Mouse (Mus musculus) heart, embryonic 12.5 days (tissue): ENCODE measurements around the gene Sh2b2. TPM values are rescaled to one million over a fixed set of nuclear protein-coding genes. Genes with fewer than 3 reads are reported as not detected.
A peak's percentile ranks its signal among the peaks of the same experiment; 100 is the strongest.

Experiments
- ATAC-seq: fragments of 200-750 bp; cut with Nextera tagmentation; 2 replicates; pipeline ENCODE4 v1.8.0; 2017; ENCODE audit warnings: moderate TSS enrichment, moderate library complexity; ENCODE audit not compliant: insufficient number of reproducible peaks, low FRiP score
- H3K27ac ChIP-seq: fragments of 300-500 bp; sonication (generic); 2 replicates; pipeline ENCODE4 v1.5.1; 2016; ENCODE audit warnings: mild to moderate bottlenecking, moderate library complexity; ENCODE audit not compliant: poor library complexity, severe bottlenecking
- H3K27me3 ChIP-seq: fragments of 300-500 bp; sonication (generic); replicated peaks from 2 replicates; pipeline ENCODE4 v1.6.1; 2016; ENCODE audit warnings: mild to moderate bottlenecking, moderate library complexity
- H3K36me3 ChIP-seq: fragments of 300-500 bp; sonication (generic); 2 replicates; pipeline ENCODE4 v1.6.1; 2016; ENCODE audit warnings: mild to moderate bottlenecking, moderate library complexity
- H3K4me1 ChIP-seq: fragments of 300-500 bp; sonication (generic); replicated peaks from 2 replicates; pipeline ENCODE4 v1.6.1; 2016; ENCODE audit warnings: mild to moderate bottlenecking
- H3K4me2 ChIP-seq: fragments of 300-500 bp; sonication (generic); 2 replicates; pipeline ENCODE4 v1.6.1; 2016; ENCODE audit warnings: mild to moderate bottlenecking, moderate library complexity
- H3K4me3 ChIP-seq: fragments of 300-500 bp; sonication (generic); 2 replicates; pipeline ENCODE4 v1.5.1; 2016; ENCODE audit warnings: mild to moderate bottlenecking
- H3K9ac ChIP-seq: fragments of 300-500 bp; sonication (generic); 2 replicates; pipeline ENCODE4 v1.6.1; 2016; ENCODE audit warnings: mild to moderate bottlenecking, moderate library complexity
- H3K9me3 ChIP-seq: fragments of 300-500 bp; sonication (generic); replicated peaks from 2 replicates; pipeline ENCODE4 v1.6.1; 2016; ENCODE audit warnings: mild to moderate bottlenecking, moderate library complexity
- WGBS: fragments of 180-500 bp; shearing (Covaris S2); methylation state at CpG from one replicate; pipeline ENCODE4 v1.1.7; 2016; 5-methylcytosine and 5-hydroxymethylcytosine counted together
- polyA plus RNA-seq: library from polyadenylated mRNA; unstranded; fragments of >200 nt; fragmentation: Nextera tagmentation; extraction: Ambion mirVana; gene quantifications from 2 replicates; pipeline ENCODE4 v1.2.1, GENCODE M21; 2016

The Sh2b2 gene
- 1.5 and 1.9 TPM in 2 replicates for polyA plus RNA-seq

DNA sequence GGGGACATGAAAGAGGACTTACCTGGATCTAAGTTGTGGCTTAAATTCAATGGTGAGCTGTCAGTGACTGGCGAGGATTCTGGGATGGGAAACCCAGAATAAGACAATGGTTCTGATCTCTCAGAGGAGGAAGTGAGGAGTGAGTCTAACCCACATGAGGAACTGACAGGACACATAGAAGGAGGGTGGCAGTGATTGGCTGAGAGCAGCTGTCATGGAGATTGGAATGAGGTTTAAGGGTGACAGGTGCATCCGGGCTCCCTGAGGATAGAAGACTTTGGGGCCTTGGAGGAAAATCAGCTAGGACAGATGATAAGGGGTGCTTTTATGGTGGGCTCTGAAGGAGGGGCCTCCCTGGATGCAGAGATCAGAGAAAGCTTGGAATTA lies at the start of gene Sh2b2:
Gene Sh2b2 (minus strand): TSS at position 105 of the 387 bp plus-strand sequence.
- ATAC-seq: no peak
- Histone ChIP-seq H3K27me3 (peaks cover 18% of the 10 kb centered on the region), H3K4me2 (peak within 1 kb of the TSS; percentile 95), H3K27ac (0 out of 2 replicates have a peak within 1 kb of the TSS, but pooled peaks have one; percentile 43), H3K4me3 (peak within 1 kb of the TSS; percentile 65), H3K9ac (no peak within 1 kb of the TSS), H3K36me3 (peaks cover 14% of the 10 kb centered on the region), H3K9me3 (no peaks in the 10 kb centered on the region), H3K4me1 (peaks cover 20% of the 10 kb centered on the region)
- 79% methylated on average over 2 of the region's 2 CpGs for WGBS

GRCm38 (mm10) chr5:136292971-136293418 lies 46.6 kb upstream of the Sh2b2 start:
- ATAC-seq: 0 out of 2 replicates have a peak, but pooled peaks have one; percentile 53
- Histone ChIP-seq H3K9me3 (no peaks in the 10 kb centered on the region), H3K4me3 (no peak overlapping the region), H3K4me2 (no peak overlapping the region), H3K27ac (peak overlapping the region; percentile 75), H3K36me3 (peaks cover 30% of the 10 kb centered on the region), H3K9ac (no peak overlapping the region), H3K4me1 (peaks cover 45% of the 10 kb centered on the region), H3K27me3 (no peaks in the 10 kb centered on the region)
- 40% methylated on average over 4 of the region's 4 CpGs for WGBS

DNA sequence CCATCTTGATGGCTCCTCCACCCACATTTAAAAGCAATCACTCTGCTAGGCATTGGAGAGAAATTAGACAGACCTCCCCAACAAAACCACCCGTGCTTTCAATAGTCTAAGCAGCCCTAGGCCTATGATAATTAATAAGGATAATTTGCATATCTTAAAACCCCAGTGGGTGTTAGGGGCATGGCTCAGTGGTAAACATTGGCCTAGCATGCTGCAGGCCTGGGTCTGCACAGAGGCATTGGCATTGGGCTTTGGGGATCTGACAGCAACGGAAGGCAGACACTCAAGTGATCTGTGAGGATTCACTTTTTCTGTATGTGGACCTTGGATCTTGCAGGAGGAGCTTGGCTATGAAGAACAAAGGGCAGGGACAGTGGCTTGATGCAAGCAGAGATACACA lies 46.0 kb upstream of the Sh2b2 start:
- Histone ChIP-seq H3K4me2 (no peak overlapping the region), H3K36me3 (peaks cover 29% of the 10 kb centered on the region), H3K4me3 (no peak overlapping the region), H3K9ac (no peak overlapping the region), H3K27ac (peak overlapping the region; percentile 75; the same call in 1 of the 2 replicates), H3K9me3 (no peaks in the 10 kb centered on the region), H3K4me1 (peaks cover 46% of the 10 kb centered on the region), H3K27me3 (no peaks in the 10 kb centered on the region)
- no peak for ATAC-seq
- WGBS: 75% methylated on average over 2 of the region's 2 CpGs

- peaks cover 46% of the 10 kb centered on the region for H3K4me1 ChIP-seq
- no peak overlapping the region for H3K9ac ChIP-seq
- ATAC-seq: no peak
- no peak overlapping the region for H3K27ac ChIP-seq
- no peak overlapping the region for H3K4me2 ChIP-seq
- H3K36me3 ChIP-seq: peaks cover 30% of the 10 kb centered on the region
- 88% methylated on average over 2 of the region's 2 CpGs for WGBS
- H3K9me3 ChIP-seq: no peaks in the 10 kb centered on the region
- H3K4me3 ChIP-seq: no peak overlapping the region
- H3K27me3 ChIP-seq: no peaks in the 10 kb centered on the region
Observed at GRCm38 (mm10) chr5:136291562-136291961, 45.2 kb upstream of the Sh2b2 start.

DNA sequence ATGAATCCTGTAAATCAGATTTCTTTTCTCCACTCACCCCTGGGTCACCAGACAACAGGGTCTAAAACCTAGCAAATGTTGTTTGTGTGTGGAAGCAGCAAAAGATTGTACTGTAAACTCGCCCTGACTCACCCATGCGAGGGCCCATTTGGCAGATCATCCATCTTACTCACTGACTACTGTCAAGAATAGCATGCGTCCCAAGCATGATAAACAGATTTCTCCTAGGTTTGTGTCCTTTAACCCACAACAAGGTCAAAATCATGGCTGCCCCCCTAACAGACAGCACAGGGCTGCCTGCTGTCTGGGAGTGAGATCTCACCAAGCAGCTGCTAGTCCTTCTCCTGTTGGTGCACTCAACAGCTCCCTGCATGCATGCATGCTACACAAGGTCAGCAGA lies 43.4 kb upstream of the Sh2b2 start:
- no peak for ATAC-seq
- Histone ChIP-seq H3K36me3 (peaks cover 33% of the 10 kb centered on the region), H3K4me1 (peaks cover 46% of the 10 kb centered on the region), H3K4me2 (no peak overlapping the region), H3K9me3 (no peaks in the 10 kb centered on the region), H3K27ac (no peak overlapping the region), H3K9ac (no peak overlapping the region), H3K27me3 (no peaks in the 10 kb centered on the region), H3K4me3 (no peak overlapping the region)
- 71% methylated on average over 3 of the region's 3 CpGs for WGBS

DNA sequence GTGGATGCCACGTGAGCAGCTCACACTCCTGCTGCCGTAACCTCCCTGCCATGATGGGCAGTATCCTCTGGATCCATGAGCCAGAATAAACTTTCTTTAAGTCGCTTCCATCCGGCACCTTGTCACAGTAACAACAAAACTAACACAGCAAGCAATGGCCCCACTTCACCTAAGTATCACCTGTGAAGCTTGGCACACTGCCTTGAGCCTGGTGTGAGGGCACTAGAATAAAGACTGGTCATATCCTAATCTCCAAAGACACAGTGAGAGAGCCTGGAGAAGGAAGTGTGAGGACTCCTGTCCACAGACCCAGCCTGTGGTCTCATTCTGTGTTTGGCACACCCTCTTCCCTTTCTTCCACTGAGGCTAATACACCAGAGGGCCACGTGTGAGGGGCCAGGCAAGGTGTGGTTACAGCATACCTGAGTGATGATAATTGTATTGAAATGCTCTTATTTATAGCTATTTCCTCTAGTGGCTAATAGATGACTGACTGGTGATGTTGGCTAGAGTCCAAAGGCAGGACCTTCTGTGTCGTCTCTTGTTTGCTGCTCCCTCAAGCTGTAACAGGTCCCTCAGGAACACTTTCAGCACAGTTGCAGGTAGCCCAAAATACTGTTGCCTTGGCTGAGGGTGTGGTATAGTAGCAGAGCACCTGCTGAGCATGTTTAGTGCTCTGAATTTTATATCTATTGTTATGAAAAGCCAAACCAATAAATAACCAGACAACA lies 42.2 kb upstream of the Sh2b2 start:
- Histone ChIP-seq H3K4me2 (no peak overlapping the region), H3K27ac (no peak overlapping the region), H3K27me3 (no peaks in the 10 kb centered on the region), H3K9ac (no peak overlapping the region), H3K4me3 (no peak overlapping the region), H3K4me1 (peaks cover 46% of the 10 kb centered on the region), H3K36me3 (peaks cover 46% of the 10 kb centered on the region), H3K9me3 (no peaks in the 10 kb centered on the region)
- WGBS: 70% methylated on average over 6 of the region's 6 CpGs
- ATAC-seq: no peak

- H3K4me1 ChIP-seq: peaks cover 32% of the 10 kb centered on the region
- H3K9me3 ChIP-seq: no peaks in the 10 kb centered on the region
- no peaks in the 10 kb centered on the region for H3K27me3 ChIP-seq
- no peak overlapping the region for H3K4me3 ChIP-seq
- H3K4me2 ChIP-seq: no peak overlapping the region
- no peak for ATAC-seq
- WGBS: 76% methylated on average over 6 of the region's 6 CpGs
- no peak overlapping the region for H3K27ac ChIP-seq
- H3K9ac ChIP-seq: no peak overlapping the region
- peaks cover 61% of the 10 kb centered on the region for H3K36me3 ChIP-seq
Observed at GRCm38 (mm10) chr5:136286566-136286965, 40.2 kb upstream of the Sh2b2 start.

- peaks cover 27% of the 10 kb centered on the region for H3K4me1 ChIP-seq
- H3K27me3 ChIP-seq: no peaks in the 10 kb centered on the region
- H3K9me3 ChIP-seq: no peaks in the 10 kb centered on the region
- H3K9ac ChIP-seq: no peak overlapping the region
- WGBS: 89% methylated on average over 7 of the region's 7 CpGs
- ATAC-seq: no peak
- no peak overlapping the region for H3K4me2 ChIP-seq
- peaks cover 70% of the 10 kb centered on the region for H3K36me3 ChIP-seq
- H3K27ac ChIP-seq: no peak overlapping the region
- no peak overlapping the region for H3K4me3 ChIP-seq
Observed at GRCm38 (mm10) chr5:136285106-136285505, 38.8 kb upstream of the Sh2b2 start.

GRCm38 (mm10) chr5:136281351-136281750 lies 35.0 kb upstream of the Sh2b2 start:
- Histone ChIP-seq H3K27me3 (no peaks in the 10 kb centered on the region), H3K4me1 (peaks cover 9% of the 10 kb centered on the region; the same call in 1 of the 2 replicates), H3K9me3 (no peaks in the 10 kb centered on the region), H3K4me2 (no peak overlapping the region), H3K4me3 (no peak overlapping the region), H3K9ac (no peak overlapping the region), H3K36me3 (peaks cover 93% of the 10 kb centered on the region), H3K27ac (no peak overlapping the region)
- WGBS: 59% methylated on average over 6 of the region's 6 CpGs
- no peak for ATAC-seq

DNA sequence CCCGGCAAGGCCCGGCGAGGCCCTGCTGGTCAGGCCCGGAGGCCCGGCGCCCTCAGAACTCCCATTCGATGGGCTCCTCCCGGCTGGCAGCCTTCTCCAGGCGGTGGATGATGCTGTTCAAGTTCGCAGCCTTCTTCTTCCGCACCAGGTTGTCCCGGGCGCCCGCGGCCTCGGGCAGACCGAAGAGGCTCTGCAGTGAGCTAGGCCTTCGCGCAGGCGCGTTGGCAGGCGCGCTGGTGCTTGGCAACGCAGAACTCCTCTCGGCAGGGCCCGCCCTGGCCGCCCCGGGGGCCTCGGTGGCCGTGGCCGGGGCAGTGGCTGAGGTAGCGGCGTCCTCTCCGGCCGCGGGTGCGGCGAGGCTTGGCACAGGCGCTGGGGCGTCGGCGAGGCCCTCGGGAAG lies 28.4 kb upstream of the Sh2b2 start:
- Histone ChIP-seq H3K27me3 (no peaks in the 10 kb centered on the region), H3K9ac (no peak overlapping the region), H3K9me3 (no peaks in the 10 kb centered on the region), H3K27ac (no peak overlapping the region), H3K36me3 (peaks cover 73% of the 10 kb centered on the region), H3K4me1 (no peaks in the 10 kb centered on the region), H3K4me2 (no peak overlapping the region), H3K4me3 (no peak overlapping the region)
- WGBS: 86% methylated on average over 43 of the region's 43 CpGs
- no peak for ATAC-seq

- WGBS: 68% methylated on average over 4 of the region's 4 CpGs
- no peaks in the 10 kb centered on the region for H3K27me3 ChIP-seq
- peaks cover 25% of the 10 kb centered on the region for H3K36me3 ChIP-seq
- no peak overlapping the region for H3K27ac ChIP-seq
- H3K9ac ChIP-seq: no peak overlapping the region
- no peaks in the 10 kb centered on the region for H3K9me3 ChIP-seq
- peaks cover 7% of the 10 kb centered on the region; the same call in 1 of the 2 replicates for H3K4me1 ChIP-seq
- H3K4me2 ChIP-seq: no peak overlapping the region
- ATAC-seq: no peak
- no peak overlapping the region for H3K4me3 ChIP-seq
Observed at GRCm38 (mm10) chr5:136269937-136270336, 23.6 kb upstream of the Sh2b2 start.
